Mouse (Mus musculus): ENCODE data around the gene 1700025G04Rik. TPM values are rescaled to one million over a fixed set of nuclear protein-coding genes. Genes with fewer than 3 reads are reported as not detected.

1700025G04Rik gene
- 4.3 TPM for polyA plus RNA-seq (2017; shearing (Covaris generic))

GRCm38 (mm10) chr1:152090018-152090553 is at the start of gene 1700025G04Rik:
Gene 1700025G04Rik (minus strand): TSS chr1:152090125.

All from CD4-positive, CD25-positive, alpha-beta regulatory T cell, adult 9 weeks (primary cell).